Mouse (Mus musculus) liver, embryonic 14.5 days (tissue): ENCODE results near the gene Kat8.

Experiments used
- CTCF ChIP-seq: IDR thresholded peaks from 2 replicates; pipeline ENCODE4 v1.5.1; 2016; ENCODE audit warnings: antibody characterized with exemption, low read depth, control low read depth
- EP300 ChIP-seq: IDR thresholded peaks from 2 replicates; pipeline ENCODE4 v1.6.1; 2016; ENCODE audit warnings: antibody characterized with exemption, low read depth

DNA sequence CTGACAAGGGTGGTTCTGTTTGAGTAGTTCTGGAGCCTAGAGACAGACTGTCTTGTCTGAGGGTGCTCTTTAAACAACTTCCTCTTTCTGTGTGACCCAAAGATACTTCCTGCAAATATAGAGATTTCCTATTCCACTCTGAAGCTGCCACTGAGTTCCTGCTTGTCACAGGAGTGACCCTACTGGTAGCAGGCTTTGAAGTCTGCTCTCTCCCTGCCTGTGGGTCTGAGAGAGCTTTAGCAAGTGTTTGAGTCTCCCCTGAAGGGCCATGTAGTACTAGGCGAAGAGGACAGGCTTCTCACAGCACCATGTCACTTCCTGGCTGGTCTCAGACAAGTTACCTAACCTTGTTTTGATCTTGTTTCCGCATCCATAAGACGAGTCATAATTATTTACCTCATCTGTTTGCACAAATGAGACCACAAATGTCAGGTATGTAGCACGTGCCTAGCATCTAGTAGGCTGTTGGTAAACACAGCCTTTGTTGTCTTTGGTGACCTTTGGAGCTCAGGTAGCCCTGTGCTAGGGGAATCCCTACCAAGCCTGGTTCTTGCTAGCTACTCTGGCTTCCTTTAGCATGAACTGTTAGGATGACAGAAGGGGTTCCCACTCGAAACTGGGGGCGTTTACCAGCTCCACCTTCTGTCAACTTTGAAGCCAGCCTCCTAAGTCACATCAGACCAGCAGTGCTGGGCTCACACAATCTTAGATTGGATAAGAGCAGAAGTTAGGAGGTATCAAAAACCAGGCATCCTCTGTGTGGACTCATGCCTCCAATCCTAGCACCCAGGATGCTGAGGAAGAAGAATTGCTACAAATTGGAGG, 10.3 kb downstream of the Kat8 start:
- no peak for TF ChIP-seq CTCF
- TF ChIP-seq EP300: no peak
